Mouse (Mus musculus) intestine, embryonic 16.5 days (tissue): Measurements from ENCODE around the gene Rpl13. TPM values are rescaled to one million over a fixed set of nuclear protein-coding genes. Genes with fewer than 3 reads are reported as not detected.

ENCODE experiments used
- ATAC-seq: fragments of 200-750 bp; cut with Nextera tagmentation; 2 replicates; pipeline ENCODE4 v1.8.0; 2017; ENCODE audit warnings: moderate TSS enrichment, moderate library complexity
- H3K27ac ChIP-seq: fragments of 300-500 bp; sonication (generic); 2 replicates; pipeline ENCODE4 v1.5.1; 2014; ENCODE audit warnings: mild to moderate bottlenecking, low read length
- H3K27me3 ChIP-seq: fragments of 300-500 bp; sonication (generic); replicated peaks from 2 replicates; pipeline ENCODE4 v1.6.1; 2014; ENCODE audit warnings: low read length, control low read depth, mixed read lengths; ENCODE audit not compliant: control insufficient read depth, insufficient read depth
- H3K36me3 ChIP-seq: fragments of 300-500 bp; sonication (generic); 2 replicates; pipeline ENCODE4 v1.6.1; 2014; ENCODE audit warnings: low read length, control low read depth; ENCODE audit not compliant: control insufficient read depth, insufficient read depth
- H3K4me1 ChIP-seq: fragments of 300-500 bp; sonication (generic); 2 replicates; pipeline ENCODE4 v1.6.1; 2014; ENCODE audit warnings: low read length, control low read depth, mixed read lengths; ENCODE audit not compliant: control insufficient read depth, insufficient read depth
- H3K4me2 ChIP-seq: fragments of 300-500 bp; sonication (generic); 2 replicates; pipeline ENCODE4 v1.6.1; 2014; ENCODE audit warnings: low read depth, low read length, control low read depth
- H3K4me3 ChIP-seq: fragments of 300-500 bp; sonication (generic); 2 replicates; pipeline ENCODE4 v1.5.1; 2014; ENCODE audit warnings: mild to moderate bottlenecking, low read length
- H3K9ac ChIP-seq: fragments of 300-500 bp; sonication (generic); 2 replicates; pipeline ENCODE4 v1.6.1; 2014; ENCODE audit warnings: low read depth, low read length
- H3K9me3 ChIP-seq: fragments of 300-500 bp; sonication (generic); 2 replicates; pipeline ENCODE4 v1.6.1; 2016; ENCODE audit warnings: low read length, control low read depth; ENCODE audit not compliant: control insufficient read depth
- WGBS: fragments of 180-500 bp; shearing (Covaris S2); extraction: QIAGEN DNeasy Blood & Tissue Kit; methylation state at CpG from one replicate; pipeline ENCODE4 v1.1.7; 2014; 5-methylcytosine and 5-hydroxymethylcytosine counted together
- polyA plus RNA-seq: library from polyadenylated mRNA; unstranded; fragments of >200 nt; fragmentation: Nextera tagmentation; extraction: Ambion mirVana; gene quantifications from 2 replicates; pipeline ENCODE4 v1.2.1, GENCODE M21; 2015

Gene Rpl13
- 1,403 and 1,521 TPM in 2 replicates for polyA plus RNA-seq

DNA sequence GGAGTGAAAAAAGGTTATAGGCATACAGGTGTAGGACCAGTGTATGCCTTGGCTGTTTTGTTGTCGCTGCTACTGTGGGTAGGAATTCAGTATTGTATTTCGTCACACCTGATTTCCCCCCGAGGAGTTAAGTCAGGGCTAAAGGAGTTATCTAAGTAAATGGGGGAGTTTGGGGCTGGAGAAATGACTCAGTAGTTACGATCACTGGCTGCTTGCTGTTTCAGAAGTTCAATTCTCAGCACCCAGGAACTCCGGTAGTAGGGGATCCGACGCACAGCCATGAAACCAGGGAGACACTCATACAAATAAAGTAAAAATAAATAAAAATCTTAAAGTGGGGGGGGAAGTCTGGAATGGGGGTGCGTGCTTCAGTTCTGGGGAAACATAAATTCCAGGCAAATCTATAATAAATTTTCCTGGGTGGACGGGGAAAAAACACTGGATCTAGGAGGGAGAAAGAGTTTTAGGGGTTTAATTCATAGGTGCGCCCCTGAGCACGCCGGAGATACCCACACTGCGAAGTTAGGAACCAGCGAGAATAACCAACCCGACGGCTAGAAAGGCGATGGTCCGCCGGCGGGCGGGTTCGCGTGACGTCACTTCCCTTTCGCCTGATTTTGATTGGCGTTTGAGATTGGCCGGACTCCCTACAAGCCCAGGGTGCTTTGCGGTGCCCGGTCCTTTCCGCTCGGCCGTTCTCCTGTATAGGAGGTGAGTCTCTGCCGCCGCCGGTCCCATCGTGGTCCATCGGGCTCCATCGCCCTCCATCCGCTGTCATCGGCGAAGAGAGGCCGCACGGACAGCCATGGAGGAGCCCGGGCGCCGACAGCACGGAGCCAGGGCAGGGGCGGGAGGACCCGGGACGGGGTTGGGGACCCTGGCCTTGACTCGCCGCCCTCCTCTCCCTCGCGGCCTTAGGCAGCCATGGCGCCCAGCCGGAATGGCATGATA is at the start of gene Rpl13:
Rpl13 (plus strand) TSS at position 616 of the 951 bp plus-strand sequence.
- Histone ChIP-seq H3K36me3 (peaks cover 12% of the 10 kb centered on the region), H3K27me3 (no peaks in the 10 kb centered on the region), H3K9ac (peak within 1 kb of the TSS; percentile 95), H3K4me3 (peak within 1 kb of the TSS; percentile 81), H3K4me2 (peak within 1 kb of the TSS; percentile 79), H3K9me3 (no peaks in the 10 kb centered on the region), H3K4me1 (peaks cover 14% of the 10 kb centered on the region), H3K27ac (peak within 1 kb of the TSS; percentile 91)
- ATAC-seq, result peak; percentile 97
- WGBS, result under 1% methylated on average over 53 of the region's 56 CpGs

DNA sequence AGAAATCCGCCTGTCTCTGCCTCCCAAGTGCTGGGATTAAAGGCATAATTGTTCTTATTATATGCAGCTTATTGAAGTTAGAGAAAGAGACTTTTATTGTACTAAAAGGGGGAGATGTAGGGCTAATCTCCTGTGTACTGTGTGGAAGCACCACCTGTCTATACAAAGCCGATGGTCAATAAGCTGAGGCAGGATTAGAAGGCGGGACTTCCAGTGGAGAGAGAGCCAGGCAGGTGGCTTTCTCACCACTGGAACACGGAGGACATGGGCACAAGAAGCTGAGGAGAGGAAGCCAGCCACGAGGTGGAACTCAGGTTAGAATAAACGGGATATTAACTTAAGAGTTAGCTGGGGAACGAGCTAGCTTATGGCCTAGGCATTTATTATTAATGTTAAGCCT is 39.4 kb upstream of the Rpl13 start, which contains the start of gene Spg7:
Spg7 (plus strand) TSS at position 222 of the 400 bp plus-strand sequence.
- Histone ChIP-seq H3K36me3 (no peaks in the 10 kb centered on the region), H3K4me2 (no peak within 1 kb of the TSS), H3K9me3 (no peaks in the 10 kb centered on the region), H3K9ac (no peak within 1 kb of the TSS), H3K27ac (no peak within 1 kb of the TSS), H3K4me1 (peaks cover 15% of the 10 kb centered on the region), H3K4me3 (no peak within 1 kb of the TSS), H3K27me3 (no peaks in the 10 kb centered on the region)
- no peak for ATAC-seq
- WGBS, result 76% methylated on average over 7 of the region's 7 CpGs

- Histone ChIP-seq H3K4me3 (peak overlapping the region; percentile 89), H3K4me1 (peaks cover 15% of the 10 kb centered on the region), H3K9ac (0 out of 2 replicates have a peak overlapping the region, but pooled peaks have one; percentile 96), H3K36me3 (no peaks in the 10 kb centered on the region), H3K9me3 (no peaks in the 10 kb centered on the region), H3K27me3 (no peaks in the 10 kb centered on the region), H3K27ac (no peak overlapping the region), H3K4me2 (peak overlapping the region; percentile 61)
- 83% methylated on average over 4 of the region's 4 CpGs for WGBS
- ATAC-seq, result no peak
These were observed 38.1 kb upstream of the Rpl13 start for GRCm38 (mm10) chr8:123064072-123064471.

- WGBS, result under 1% methylated on average over 14 of the region's 14 CpGs
- peak; percentile 29 for ATAC-seq
- no peaks in the 10 kb centered on the region for H3K27me3 ChIP-seq
- H3K9ac ChIP-seq, result peak overlapping the region; percentile 96
- H3K9me3 ChIP-seq, result no peaks in the 10 kb centered on the region
- H3K27ac ChIP-seq, result peak overlapping the region; percentile 88
- H3K4me3 ChIP-seq, result peak overlapping the region; percentile 89
- H3K4me2 ChIP-seq, result peak overlapping the region; percentile 61
- H3K4me1 ChIP-seq, result peaks cover 15% of the 10 kb centered on the region
- no peaks in the 10 kb centered on the region for H3K36me3 ChIP-seq
These were observed 37.3 kb upstream of the Rpl13 start for GRCm38 (mm10) chr8:123064809-123065213.

GRCm38 (mm10) chr8:123065214-123066100 is 36.7 kb upstream of the Rpl13 start:
- Histone ChIP-seq H3K4me1 (peaks cover 15% of the 10 kb centered on the region), H3K9me3 (no peaks in the 10 kb centered on the region), H3K4me3 (peak overlapping the region; percentile 89), H3K27me3 (no peaks in the 10 kb centered on the region), H3K4me2 (peak overlapping the region; percentile 79), H3K27ac (peak overlapping the region; percentile 88), H3K9ac (peak overlapping the region; percentile 96), H3K36me3 (0 out of 2 replicates have a peak, but pooled peaks cover 4% of the 10 kb centered on the region)
- under 1% methylated on average over 83 of the region's 84 CpGs for WGBS
- ATAC-seq, result peak; percentile 98

DNA sequence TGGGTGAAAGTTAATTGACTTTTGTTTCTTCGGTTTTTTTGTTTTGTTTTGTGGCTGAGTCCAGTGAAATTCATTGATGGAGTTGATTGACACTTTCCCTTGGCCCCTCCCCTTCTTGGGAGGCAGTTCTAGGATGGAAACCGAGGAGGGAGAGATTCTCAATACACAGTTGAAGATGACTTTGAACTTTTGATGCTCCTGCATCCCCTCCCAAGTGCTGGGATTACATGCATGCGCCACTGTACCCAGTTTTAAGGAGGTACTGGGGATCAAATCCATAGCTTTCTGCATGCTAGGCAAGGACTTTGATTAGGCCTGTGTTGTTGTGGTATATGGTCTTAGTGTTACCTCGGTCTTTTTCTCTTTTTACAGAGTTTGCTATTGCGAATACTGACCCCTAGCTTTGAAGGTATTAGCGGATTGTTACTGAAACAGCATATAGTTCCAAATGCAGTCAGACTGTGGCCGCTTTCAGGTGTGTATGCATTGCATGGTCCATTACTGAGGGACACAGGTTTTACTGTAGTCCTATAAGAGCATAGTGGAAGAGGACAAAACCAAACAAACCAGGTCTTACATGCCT is 36.0 kb upstream of the Rpl13 start:
- Histone ChIP-seq H3K9me3 (no peaks in the 10 kb centered on the region), H3K4me2 (peak overlapping the region; percentile 79), H3K27ac (peak overlapping the region; percentile 88), H3K27me3 (no peaks in the 10 kb centered on the region), H3K4me3 (peak overlapping the region; percentile 89), H3K4me1 (peaks cover 15% of the 10 kb centered on the region), H3K36me3 (peaks cover 4% of the 10 kb centered on the region; the same call in 1 of the 2 replicates), H3K9ac (peak overlapping the region; percentile 96)
- 29% methylated on average over 7 of the region's 7 CpGs for WGBS
- no peak for ATAC-seq

DNA sequence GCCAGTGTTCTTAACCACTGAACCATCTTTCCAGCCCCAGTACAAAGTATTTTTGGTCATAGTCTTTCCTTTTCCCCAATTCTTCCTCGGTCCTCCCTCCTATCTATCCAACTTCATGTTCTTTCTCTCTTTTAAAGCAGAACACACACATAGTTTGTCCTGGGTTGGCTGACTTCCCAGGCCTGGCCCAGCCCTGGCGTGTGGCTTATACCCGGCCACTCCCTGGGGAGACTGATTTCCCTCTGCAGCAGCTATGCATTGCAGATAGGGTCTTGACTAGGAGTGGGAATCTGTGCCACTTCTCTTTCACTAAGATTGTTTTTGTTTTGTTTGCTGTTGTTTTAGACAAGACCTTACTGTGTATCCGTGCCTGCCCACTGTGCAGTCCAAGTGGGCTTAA is 31.0 kb upstream of the Rpl13 start:
- H3K4me1 ChIP-seq, result peaks cover 7% of the 10 kb centered on the region
- H3K9me3 ChIP-seq, result no peaks in the 10 kb centered on the region
- H3K27me3 ChIP-seq, result no peaks in the 10 kb centered on the region
- 75% methylated on average over 4 of the region's 4 CpGs for WGBS
- H3K9ac ChIP-seq, result no peak overlapping the region
- no peak overlapping the region for H3K4me3 ChIP-seq
- H3K4me2 ChIP-seq, result no peak overlapping the region
- ATAC-seq, result no peak
- peaks cover 16% of the 10 kb centered on the region; the same call in 1 of the 2 replicates for H3K36me3 ChIP-seq
- no peak overlapping the region for H3K27ac ChIP-seq

- WGBS, result 72% methylated on average over 6 of the region's 6 CpGs
- Histone ChIP-seq H3K9ac (no peak overlapping the region), H3K27me3 (no peaks in the 10 kb centered on the region), H3K4me3 (no peak overlapping the region), H3K4me2 (no peak overlapping the region), H3K36me3 (peaks cover 37% of the 10 kb centered on the region), H3K4me1 (no peaks in the 10 kb centered on the region), H3K9me3 (no peaks in the 10 kb centered on the region), H3K27ac (no peak overlapping the region)
- peak; percentile 76 for ATAC-seq
These were observed 24.9 kb upstream of the Rpl13 start for GRCm38 (mm10) chr8:123077213-123077612.
